Mouse (Mus musculus) retina, postnatal 1 day (tissue): ENCODE measurements at regions not wholly inside any gene's neighbourhood (a gene's known extent, or its start where the extent isn't known, plus 50 kb on each side); places are given as distances from the start of the nearest gene placed in this dataset.

Experiments
- DNase-seq: peaks from one replicate; pipeline ENCODE4 v3.0.0-alpha.2; 2012

DNA sequence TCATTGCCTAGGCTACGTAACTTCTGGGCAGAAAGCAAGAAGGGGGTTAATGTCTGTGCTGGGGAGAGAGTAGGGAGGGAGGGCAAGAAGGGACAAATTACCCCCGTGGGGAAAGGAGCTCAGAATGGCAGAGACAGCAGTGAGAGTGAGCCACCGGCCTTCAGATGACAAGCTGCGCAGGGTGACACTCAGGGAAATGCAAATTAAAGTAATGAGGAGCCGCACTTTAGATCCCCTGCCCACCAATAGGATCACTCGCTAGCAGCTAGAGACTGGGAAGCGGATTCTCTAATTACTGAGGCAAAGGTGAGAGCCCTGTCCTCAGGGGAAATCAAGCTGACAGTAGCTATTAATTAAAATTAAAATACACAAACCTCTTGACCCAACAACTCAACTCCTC is 202.5 kb downstream of the Arhgef10l start:
- peak; percentile 32 for DNase-seq

DNA sequence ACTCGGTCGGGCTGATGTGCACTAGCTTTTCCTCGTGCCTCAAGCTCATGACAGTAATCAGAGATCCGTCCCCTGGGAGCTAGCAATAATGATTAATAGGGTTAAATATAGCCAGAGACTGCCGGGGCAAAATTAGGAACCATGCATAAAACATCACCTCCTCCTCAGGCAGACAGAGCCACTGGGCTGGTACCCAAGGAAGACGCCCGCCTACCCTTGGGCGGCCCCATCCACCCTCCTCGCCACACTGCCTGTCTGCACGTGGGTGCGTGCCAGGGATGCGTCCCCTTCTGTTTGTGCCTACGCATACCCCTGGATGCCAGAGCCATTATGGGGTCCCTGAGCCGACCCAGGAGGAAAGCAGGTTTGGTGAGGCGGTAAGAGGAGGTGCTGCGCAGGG is 204.5 kb downstream of the Arhgef10l start:
- DNase-seq: no peak

DNA sequence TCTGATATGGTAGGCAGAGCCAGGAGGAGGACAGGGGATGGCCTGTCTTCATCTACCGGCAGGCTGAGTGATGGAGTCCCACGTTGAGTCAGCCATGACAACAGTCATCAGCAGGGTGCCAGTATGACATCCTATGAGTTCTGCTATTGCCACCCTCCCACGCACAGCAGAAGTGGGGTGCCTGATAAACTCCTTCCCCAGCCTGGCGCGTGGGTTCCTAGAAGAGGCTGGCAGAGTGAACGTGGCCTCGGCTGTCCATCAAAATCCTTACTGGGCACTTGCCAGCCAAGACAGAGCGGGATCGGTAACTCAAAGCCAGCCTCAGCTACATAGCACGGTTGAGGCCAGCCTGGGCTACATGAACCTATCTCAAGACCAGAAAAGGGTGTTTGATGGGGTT is 202.5 kb upstream of the Igsf21 start:
- no peak for DNase-seq

DNA sequence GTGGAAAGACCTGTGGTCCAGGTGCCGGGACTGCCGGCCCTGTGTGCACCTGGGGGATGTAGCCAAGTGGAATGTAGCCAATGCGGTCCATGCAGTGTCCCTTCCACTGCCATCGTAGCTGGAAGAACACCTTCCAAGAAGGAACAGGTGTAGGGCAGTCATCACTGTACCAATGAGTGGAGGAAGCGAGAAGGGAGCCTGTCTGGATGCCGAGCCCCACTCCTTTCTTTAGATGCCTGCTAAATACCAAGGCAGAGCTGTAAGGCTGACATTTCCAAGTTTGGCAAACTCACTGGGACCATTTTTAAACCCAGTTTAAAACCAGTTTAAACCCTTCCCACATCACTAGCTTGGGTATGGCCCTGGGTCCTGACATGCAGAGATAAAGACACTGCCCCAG is 199.9 kb upstream of the Igsf21 start:
- no peak for DNase-seq

DNA sequence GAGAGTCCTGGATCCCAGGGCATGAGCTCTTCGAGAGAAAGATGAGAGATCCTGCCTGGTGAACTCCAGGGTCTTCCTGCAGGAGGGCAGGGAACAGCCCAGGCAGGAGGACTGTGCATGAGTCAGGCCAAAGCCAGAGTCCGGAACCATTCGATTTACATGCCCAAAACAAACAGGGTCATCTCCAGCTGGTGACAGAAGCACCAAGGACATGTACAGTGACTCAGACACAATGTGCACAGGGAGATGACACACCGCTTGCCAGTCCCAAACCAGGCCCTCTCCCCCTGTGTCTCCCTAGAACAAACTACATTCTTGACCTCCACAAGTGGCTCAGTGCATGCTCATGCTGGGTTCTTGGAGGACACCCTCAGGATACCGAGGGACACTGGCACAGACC is 199.3 kb upstream of the Igsf21 start:
- DNase-seq: no peak

DNA sequence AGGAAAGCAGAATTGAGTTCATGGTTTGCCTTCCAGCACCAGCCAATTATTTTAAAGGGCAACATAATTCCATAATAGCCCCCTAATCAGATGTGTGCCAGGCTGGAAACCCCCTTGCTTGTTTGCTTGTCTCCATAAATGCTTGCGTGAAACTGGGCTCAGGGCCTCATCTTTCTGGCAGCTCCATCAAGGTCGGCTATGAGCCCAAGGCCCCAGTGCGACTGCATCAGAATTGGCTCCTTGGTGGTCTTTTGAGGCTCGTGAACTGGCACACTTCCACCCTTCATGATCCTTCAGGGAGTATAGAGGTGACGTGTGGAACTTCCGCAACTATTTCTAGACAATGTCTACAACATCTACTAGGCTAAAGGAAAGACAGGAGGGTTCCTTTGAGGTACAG is 196.6 kb upstream of the Igsf21 start:
- DNase-seq: no peak

DNA sequence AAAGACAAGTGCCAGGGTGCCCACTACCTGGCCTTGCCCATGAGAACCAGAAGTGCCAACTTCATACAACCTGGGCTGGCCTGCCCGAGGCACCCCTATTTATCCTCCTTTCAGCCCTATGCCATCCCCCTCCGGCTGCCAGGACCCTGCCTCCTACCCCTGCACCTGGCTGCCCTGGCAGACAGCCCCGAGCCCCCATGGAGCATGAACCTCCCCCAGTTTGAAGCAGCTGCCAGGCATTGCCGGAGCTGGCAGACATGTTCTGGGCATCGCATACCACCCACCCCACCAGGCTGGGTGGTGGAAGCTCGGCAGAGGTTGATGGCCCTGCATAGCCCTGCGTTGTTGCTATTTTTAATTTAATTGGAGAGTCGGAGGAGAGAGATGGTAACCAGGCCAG is 195.2 kb upstream of the Igsf21 start:
- no peak for DNase-seq

DNA sequence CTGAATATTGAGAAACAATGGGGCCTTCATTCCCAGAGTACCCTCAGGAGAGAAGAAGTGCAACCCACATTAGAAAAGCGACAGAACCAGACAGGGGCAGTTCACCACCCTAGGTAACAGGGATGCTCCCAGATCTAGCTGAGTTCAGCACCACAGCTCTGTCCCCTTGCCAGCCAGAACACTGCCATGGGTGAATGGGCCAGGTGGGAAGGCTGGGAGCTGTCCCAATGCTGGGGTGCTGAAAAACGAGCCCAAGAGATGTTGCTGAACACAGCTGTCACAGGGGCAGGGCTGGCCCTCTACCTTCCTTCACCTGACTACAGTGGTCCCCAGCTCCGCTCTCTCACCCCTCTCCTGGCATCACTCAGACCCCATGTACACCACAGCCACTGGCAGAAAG is 193.3 kb upstream of the Igsf21 start:
- peak; percentile 43 for DNase-seq

DNA sequence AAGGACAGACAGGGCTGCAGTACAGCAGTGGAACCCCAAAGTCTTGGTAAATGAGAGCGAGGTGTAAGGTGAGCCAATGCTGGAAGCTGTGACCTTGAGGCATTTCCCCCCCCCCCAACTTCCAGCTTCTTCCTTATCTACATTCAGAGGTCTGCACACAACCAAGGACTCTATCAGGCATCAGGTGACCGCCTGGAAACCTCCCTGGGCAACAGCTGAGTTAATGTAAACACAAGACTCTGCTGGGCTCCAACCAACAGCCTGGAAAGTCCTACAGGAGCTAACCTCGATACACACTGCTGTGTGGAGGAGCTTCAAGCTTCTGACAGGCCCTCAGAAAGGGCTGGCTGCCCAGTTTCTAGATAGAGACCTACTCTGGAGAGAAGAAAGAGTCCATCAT is 189.4 kb upstream of the Igsf21 start:
- DNase-seq: no peak

DNA sequence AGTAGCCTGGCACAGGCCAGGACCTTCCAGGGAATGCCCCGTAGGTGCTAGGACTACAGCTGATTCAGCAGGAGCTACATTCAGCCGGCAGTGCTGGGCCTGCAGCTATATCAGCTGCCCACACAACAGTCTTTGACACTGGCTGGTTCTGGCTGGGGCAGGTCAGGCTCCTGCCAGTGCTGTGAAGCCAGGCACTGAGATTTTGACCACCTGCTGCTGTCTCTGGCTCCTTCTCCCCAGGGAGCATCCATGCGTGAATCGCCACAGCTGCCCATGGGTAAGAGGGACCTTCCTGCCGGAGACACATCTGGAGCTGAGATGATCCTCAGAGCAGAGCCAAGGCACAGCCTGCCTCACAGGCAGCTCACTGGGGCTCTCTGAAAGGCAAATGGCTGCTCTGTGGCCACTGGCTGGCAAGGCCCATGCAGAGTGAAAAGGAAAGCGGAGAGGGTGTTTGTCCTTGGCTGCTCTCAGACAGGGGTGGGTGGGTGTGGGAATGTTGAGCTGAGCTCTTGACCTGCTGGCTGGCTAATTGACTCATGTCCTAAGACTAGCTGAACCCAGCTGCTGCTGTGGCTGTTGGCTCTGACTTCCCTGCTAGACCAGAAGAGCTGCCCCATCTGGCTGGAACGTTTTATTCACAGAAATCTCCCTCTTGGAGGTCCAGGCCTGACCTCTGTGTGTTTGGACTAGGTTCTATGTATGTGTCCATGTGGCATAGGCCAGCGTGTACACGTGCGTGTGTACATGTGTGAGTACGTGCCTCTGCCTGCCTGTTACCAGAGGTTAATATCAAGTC is 187.4 kb upstream of the Igsf21 start:
- peak; percentile 43 for DNase-seq

DNA sequence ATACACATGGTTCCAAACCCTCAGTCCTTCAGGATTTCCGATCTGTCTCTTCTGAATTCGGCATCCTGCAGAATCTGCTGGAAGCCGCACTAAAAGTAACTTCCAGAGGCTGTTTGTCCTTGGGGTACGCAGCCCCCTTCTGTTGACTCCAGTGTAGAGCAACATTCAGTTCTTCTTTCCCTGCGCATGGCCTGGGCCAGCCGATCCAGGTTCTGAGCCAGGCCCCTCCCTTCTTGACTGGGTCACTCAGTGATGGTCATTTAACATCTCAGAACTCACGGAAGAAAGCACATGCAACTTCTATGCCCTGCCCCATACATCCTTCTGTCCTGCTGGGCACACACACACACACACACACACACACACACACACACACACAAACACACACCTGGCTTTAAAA is 185.5 kb upstream of the Igsf21 start:
- no peak for DNase-seq

DNA sequence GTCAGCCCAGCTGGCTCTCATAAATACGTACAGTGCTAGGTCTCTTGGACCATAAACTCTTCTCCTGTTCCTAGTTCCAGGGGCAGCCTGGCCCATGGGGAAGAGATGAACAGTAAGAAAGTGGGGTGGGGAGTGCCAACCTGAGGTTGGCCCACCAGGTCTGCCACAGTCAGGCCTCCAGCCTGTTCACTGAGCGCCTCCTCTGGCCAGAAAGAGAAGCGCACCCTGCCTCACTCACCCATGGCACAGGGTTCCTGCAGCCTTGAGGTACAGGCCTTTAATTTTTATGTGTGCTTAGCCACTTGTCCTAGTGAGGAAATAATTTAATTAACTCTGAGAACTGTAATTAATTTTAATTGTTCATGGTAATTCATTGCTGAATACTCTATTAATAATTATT is 180.5 kb upstream of the Igsf21 start:
- no peak for DNase-seq

DNA sequence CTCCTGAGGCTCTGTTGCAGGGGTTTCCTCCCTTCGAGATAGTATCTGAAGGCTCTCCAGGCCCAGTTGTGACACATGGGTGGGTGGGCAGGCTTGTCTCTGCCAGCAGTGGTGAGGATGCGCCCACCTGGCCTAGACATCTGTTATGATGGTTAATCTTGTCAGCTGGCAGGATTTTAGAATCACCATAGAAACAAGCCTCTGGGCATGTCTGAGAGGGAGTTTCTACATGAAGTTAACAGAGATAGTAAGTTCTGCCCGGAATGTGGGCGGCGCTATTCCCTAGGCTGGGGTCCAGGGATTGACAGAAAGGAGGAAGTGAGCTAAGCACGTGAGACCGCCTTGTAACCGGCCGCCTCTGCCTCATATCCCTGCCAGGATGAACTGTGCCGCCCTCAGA is 177.2 kb upstream of the Igsf21 start:
- DNase-seq: no peak

DNA sequence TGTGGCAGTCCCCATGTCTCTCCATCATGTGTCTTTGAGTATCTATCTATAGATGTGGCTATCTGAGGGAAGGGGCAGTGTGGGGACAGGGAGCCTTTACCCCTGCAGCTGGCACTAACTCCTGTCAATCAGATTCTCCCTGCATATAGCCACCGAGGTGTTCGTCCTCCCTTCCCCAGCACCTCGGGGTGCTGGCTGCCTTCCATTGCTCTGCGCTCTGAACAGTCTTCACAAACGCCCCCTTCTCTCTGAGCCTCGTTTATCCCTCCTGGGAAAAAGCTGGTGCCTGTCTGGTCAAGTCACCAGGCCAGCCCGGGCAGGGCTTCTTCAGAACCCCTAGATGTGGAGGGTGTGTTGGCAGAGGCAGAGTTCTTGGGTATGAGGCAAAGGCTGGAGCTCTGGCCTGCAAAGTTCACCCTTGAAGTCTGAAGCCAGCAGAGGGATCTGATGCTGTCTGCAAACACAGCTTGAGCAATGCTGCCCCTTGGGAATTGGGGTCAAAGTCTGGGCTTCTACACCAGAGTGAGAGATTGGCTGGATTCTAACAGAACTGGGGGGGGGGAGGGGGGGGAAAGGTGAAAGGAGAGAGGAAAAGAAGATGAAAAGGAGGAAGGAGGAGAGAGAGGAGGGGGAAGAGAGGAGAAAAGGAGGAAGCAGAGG is 175.5 kb upstream of the Igsf21 start:
- no peak for DNase-seq

DNA sequence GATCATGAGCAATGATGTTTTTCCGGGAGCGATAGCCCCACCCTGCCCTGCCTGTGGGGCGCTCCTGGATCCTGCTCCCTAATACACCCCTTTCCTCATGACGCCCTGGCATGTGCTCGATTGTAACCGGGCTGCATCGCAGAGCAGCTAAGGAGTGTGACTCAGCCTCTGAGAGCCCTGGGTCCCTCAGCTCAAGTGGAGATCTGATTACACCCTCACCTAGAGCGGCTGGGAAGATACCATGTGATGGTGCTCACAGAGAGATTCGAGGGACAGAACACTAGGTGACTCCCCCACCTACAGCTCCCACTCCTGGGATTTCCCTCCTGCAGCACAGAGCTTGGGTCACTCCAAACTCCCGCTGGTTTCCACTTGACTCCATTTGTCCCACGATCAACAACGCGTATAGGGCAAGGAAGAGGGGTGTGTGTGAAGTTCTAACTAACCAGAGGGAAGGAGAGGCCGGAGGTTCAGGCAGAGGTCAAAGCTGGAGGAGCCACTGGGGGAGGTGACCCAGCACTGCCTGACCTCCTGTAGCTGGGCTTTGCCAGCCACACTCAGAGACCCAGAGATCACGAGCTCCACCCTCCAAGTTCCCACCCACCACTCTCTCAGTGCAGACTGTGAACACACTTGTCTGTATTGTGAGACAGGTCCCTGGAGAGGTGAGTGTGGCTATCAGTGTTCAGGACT is 173.3 kb upstream of the Igsf21 start:
- DNase-seq: no peak

DNA sequence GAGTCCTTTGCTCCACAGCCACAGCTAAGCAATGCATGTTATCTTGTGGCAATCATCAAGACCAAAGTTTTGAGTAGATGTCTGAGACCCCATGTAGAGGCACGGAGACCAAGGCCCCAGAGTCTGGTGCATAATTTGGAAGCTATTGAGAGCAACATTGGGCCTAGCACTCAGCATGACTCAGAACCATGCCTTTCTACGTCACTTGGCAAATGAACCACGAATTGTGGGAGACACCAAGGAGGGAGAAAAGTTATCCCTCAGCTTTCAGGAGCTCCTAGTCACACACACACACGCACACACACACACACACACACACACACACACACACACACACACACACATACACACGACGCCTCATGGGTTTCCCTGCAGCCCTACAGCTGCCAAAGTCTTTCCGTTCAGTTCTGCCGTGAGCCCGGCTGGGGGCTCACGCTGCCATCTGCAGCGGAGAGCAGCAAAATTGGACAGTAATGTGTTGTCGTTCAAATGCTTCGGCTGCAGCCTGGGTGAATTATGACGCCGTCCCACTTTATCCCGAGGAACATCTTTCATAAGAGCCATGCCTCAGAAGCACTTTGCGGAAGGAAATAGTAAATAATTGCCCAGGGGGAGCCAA is 165.8 kb upstream of the Igsf21 start:
- peak; percentile 41 for DNase-seq

DNA sequence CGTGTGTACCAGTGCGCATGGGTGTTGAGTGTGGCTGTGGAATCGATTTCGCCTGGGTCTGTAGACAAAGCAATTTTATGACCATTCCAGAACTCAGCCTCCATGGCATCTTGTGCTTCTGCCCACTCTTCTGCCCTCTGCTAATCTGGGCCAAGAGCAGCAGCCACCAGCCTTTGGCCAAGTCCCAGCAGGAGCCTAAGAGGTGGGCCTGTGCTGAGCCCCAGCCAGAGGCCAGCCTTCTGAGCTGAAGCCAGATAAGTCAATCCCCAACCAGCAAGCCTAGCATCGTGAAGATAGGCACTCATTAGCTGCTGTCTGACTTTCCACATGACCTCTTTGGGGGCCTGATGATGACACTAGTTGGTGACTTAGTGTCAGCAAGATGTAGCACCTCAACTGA is 161.9 kb upstream of the Igsf21 start:
- DNase-seq: no peak

DNA sequence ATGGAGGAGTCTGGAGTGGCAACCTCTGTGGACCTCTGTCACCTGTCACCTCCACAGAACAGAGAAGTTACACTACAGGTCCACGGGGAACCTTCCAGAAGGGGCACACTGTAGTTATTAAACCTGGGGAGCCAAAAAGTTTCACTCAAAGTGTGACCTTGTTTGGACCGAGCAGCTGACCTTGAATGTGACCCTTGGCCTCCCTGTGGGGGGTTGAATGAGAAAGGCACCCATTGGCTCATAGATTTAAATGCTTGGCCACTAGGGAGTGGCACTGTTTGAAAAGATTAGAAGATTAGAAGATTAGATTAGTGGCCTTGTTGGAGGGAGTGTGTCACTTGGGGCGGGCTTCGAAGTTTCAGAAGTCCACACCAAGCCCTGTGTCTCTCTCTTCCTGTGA is 160.3 kb upstream of the Igsf21 start:
- no peak for DNase-seq

DNA sequence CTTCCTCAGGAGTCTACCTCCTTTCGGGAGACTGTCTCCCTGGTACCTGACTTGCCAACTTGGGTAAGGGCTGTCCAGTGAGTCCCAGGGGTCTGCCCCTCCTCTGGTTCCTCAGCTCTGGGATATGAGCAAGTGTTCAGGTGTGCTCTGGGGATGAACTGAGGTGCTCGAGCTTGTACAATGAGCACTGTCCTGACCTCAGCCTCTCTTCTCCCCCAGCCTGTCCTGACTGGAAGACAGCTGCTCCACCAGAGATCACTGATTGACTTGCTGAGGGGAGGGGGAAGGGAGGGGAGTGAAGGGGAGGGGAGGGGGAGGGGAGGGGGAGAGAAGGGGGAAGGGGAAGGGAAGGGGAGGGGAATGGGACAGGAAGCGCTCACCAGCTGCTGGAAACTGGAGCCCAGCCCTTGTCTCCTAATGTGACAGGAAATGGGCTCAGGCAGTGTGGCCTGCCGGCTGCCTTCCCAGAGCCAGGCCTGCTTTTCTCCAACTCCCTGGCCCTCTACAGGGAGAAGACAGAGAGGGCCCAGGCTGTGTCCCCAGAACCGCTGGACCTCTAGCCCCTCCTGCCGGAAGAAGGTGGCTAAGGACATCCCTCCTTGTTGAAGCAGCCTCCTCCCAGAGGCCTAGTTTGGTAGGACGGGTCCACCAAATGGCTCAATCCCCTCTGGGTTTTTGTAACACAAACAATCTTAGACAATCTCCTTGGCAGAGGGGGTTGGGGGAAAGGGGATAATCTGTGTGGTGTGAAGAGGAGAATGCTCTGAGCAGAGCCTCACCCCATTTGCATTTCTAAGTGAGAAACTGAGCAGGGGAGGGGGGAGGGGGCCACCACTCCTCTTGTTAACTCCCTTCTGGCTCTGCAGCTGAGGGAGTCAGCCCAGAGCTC is 159.7 kb upstream of the Igsf21 start:
- peak; percentile 75 for DNase-seq

DNA sequence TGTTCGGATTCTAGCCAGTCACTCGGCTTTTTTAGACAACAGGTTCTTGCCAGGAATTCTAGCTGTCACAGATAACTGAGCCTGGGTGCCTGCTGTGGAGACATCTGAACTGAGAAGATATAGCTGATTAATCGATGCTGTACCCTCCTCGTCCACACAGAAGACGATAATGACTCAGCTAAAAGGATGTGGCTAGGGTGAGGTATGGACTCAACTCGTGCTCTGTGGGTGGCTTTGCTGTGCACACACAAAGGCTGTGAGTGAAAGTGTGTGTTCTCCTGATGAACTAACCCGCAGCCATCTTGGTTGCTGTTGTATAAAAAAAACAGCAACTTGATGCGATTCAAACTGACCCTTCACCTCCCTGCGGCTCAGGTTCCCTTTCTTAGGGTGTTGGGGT is 158.8 kb upstream of the Igsf21 start:
- DNase-seq: no peak

DNA sequence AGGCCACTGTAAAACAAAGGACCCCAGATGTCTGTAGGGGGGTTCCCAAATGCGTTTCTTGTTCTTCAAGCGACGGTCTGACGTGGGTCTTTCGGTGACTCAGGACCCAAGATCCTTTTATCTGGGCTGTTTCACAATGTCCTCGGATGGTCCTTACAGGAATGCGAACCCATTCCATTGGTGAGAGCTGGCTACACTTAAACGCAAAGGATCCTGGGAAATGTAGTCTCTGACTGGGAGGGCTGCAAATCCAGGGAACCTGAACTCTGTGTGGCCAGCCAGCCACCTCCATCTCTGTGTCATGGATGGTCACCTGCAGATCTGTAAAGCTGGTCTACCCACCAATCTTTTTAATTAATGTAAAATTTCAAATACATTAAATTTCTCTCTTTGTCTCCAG is 156.5 kb upstream of the Igsf21 start:
- no peak for DNase-seq

DNA sequence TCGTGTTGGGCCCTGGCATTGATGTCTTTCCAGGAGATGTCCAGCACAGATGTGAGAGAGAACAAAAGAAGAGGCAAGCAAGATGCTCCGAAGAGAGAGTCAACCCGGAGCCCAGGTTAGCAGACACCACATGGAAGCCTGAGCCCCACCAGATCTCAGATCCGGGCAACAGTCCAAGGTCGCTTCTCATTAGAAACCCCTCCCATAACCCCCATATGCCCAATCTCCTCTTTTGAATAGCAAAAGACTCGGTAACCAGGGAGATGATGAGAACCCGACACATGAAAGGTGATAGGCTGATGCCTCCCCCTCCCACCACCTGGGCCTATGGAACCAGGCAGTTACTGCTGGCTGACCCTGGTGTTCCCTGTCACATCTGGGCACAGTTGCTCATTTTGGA is 155.7 kb upstream of the Igsf21 start:
- peak; percentile 58 for DNase-seq

DNA sequence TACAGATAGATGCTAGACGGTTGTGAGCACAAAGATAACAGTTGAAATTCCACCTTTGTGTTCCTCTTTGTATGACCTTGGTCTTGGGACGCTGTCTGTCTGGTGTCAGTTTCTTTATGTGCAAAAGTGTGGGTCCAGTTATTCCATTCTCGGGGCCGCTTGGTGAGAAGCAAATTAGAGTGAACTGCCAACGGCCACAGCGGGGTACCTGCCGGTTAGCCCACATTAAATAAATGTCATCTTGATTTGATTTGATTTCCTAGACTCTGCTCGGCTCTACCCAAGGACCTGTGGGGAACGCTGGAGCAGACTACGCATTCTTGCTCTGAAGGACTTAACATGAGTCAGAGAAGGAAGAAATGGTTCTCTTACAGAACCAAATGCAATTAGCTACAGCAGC is 155.0 kb upstream of the Igsf21 start:
- no peak for DNase-seq
